Comparison of ENCODE assay signal across 8 mouse cellular contexts in the genomic region with DNA sequence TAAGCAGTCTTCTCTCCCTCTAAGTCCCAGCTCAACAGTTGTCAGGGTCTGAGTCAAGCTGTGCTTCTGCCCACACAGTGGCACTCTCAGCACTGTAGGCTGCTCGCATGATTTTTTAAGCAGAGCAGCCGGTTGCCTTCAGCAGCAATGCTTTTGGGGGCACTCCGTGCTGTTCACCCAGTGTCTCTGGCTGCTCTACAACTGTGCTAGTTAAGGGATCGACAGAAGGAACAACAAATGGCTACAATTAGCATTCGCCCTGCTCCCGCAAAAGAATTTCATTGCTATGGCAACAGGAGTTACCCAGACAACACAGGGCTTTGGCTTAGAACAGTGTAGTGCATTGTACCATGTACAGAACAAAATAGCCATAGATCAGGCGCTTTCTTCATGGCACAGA.
DNase-seq lines count a peak whose midpoint lies in the region; ATAC-seq lines count a peak whose summit lies in the region.

No protein-coding gene starts in this region.

- no peak overlapping the region for H3K27ac ChIP-seq in embryonic facial prominence, embryonic 11.5 days (replicated peaks; ENCODE audit: low read depth, low read length)
- H3K27ac ChIP-seq in hindbrain, embryonic 11.5 days (ENCODE audit: low read depth, low read length) = no peak overlapping the region

- intact Hi-C loops in left cerebral cortex, postnatal 36 days (cut with DNase I) = loop anchor here (5.0 kb wide), 1 partner anchor 422 kb away; no protein-coding TSS in a partner anchor

- peak; percentile 4 for DNase-seq in adrenal gland, postnatal 10 days
- no peak for DNase-seq in adrenal gland, adult 8-10 months
- peak; percentile 84 for DNase-seq in embryonic facial prominence, embryonic 11.5 days (ENCODE audit: low spot score)
- peak; percentile 82 for DNase-seq in hindbrain, embryonic 11.5 days (ENCODE audit: low spot score)
- DNase-seq in left cerebral cortex, postnatal 36 days (ENCODE audit: low spot score in 2 of 2) = peak; percentile 78 to 83
- peak; percentile 89 to 96 for DNase-seq in right cerebral cortex, postnatal 10 days (ENCODE audit: low spot score in 2 of 2)
- no peak for DNase-seq in gastrocnemius, postnatal 10 days
- no peak for DNase-seq in T-cell, adult 2 months (ENCODE audit: low spot score)

- H3K9ac ChIP-seq in embryonic facial prominence, embryonic 11.5 days (replicated peaks; ENCODE audit: low read length) = no peak overlapping the region
- no peak overlapping the region for H3K9ac ChIP-seq in hindbrain, embryonic 11.5 days (ENCODE audit: low read depth, low read length)

- no peaks in the 10 kb centered on the region for H3K9me3 ChIP-seq in embryonic facial prominence, embryonic 11.5 days (replicated peaks; ENCODE audit: control insufficient read depth, low read length)
- no peaks in the 10 kb centered on the region for H3K9me3 ChIP-seq in hindbrain, embryonic 11.5 days (ENCODE audit: control insufficient read depth, low read length)

- peak; percentile 95 for ATAC-seq in embryonic facial prominence, embryonic 11.5 days (replicated peaks; ENCODE audit: insufficient number of reproducible peaks, low FRiP score, low TSS enrichment, low read depth)
- peak; percentile 95 for ATAC-seq in hindbrain, embryonic 11.5 days (ENCODE audit: low FRiP score)

- no peaks in the 10 kb centered on the region for H3K27me3 ChIP-seq in embryonic facial prominence, embryonic 11.5 days (ENCODE audit: control insufficient read depth, insufficient read depth, low read length)
- no peaks in the 10 kb centered on the region for H3K27me3 ChIP-seq in hindbrain, embryonic 11.5 days (ENCODE audit: control insufficient read depth, insufficient read depth, low read length)

- H3K4me2 ChIP-seq in embryonic facial prominence, embryonic 11.5 days (ENCODE audit: low read depth, low read length) = 0 out of 2 replicates have a peak overlapping the region, but pooled peaks have one; percentile 5
- H3K4me2 ChIP-seq in hindbrain, embryonic 11.5 days (replicated peaks; ENCODE audit: low read depth, low read length) = no peak overlapping the region

- H3K4me1 ChIP-seq in embryonic facial prominence, embryonic 11.5 days (ENCODE audit: control insufficient read depth, insufficient read depth, low read length) = no peaks in the 10 kb centered on the region; the same call in 1 of the 2 replicates
- 0 out of 2 replicates have a peak, but pooled peaks cover 2% of the 10 kb centered on the region for H3K4me1 ChIP-seq in hindbrain, embryonic 11.5 days (replicated peaks; ENCODE audit: control insufficient read depth, insufficient read depth, low read length)

- WGBS in embryonic facial prominence, embryonic 11.5 days = 14% methylated on average over 7 of the region's 7 CpGs
- WGBS in hindbrain, embryonic 11.5 days = 8% methylated on average over 7 of the region's 7 CpGs

- no peak overlapping the region for H3K4me3 ChIP-seq in embryonic facial prominence, embryonic 11.5 days (ENCODE audit: low read depth, low read length)
- H3K4me3 ChIP-seq in hindbrain, embryonic 11.5 days (ENCODE audit: low read depth, low read length) = no peak overlapping the region

- H3K36me3 ChIP-seq in embryonic facial prominence, embryonic 11.5 days (replicated peaks; ENCODE audit: control insufficient read depth, insufficient read depth, low read depth, low read length) = no peaks in the 10 kb centered on the region
- no peaks in the 10 kb centered on the region for H3K36me3 ChIP-seq in hindbrain, embryonic 11.5 days (ENCODE audit: control insufficient read depth, insufficient read depth, low read length)

Comparison
In these comparisons a context has a peak if more than half of its experiments do, and no peak if none do; other contexts are left out.
1. DNase-seq: peak in adrenal gland, postnatal 10 days (single experiment), embryonic facial prominence, embryonic 11.5 days (single experiment), hindbrain, embryonic 11.5 days (single experiment), left cerebral cortex, postnatal 36 days (2 of 2) and right cerebral cortex, postnatal 10 days (2 of 2); none in adrenal gland, adult 8-10 months (single experiment), gastrocnemius, postnatal 10 days (single experiment) and T-cell, adult 2 months (single experiment).